Mouse (Mus musculus): ENCODE results near the gene Pop7. TPM values are rescaled to one million over a fixed set of nuclear protein-coding genes. Genes with fewer than 3 reads are reported as not detected.

The Pop7 gene
- total RNA-seq (2014; fragmentation: Nextera tagmentation), result 31.2 and 36.5 TPM in 2 replicates
- 18.3 and 28.9 TPM in 2 replicates for total RNA-seq (2017)

- ATAC-seq (replicated peaks; ENCODE audit: poor library complexity, severe bottlenecking), result peak; percentile 84
These were observed at the start of gene Pop7 for GRCm38 (mm10) chr5:137501709-137502666. Pop7 (minus strand) TSS chr5:137502518.

GRCm38 (mm10) chr5:137551119-137551518, 48.8 kb upstream of the Pop7 start:
- 0 out of 2 replicates have a peak, but pooled peaks have one; percentile 41 for ATAC-seq (replicated peaks; ENCODE audit: poor library complexity, severe bottlenecking)

GRCm38 (mm10) chr5:137549840-137550239, 47.5 kb upstream of the Pop7 start:
- ATAC-seq (replicated peaks; ENCODE audit: poor library complexity, severe bottlenecking), result no peak

- no peak for ATAC-seq (replicated peaks; ENCODE audit: poor library complexity, severe bottlenecking)
These were observed 43.3 kb upstream of the Pop7 start for GRCm38 (mm10) chr5:137545596-137545995.

- ATAC-seq (replicated peaks; ENCODE audit: poor library complexity, severe bottlenecking), result no peak
These were observed 42.6 kb upstream of the Pop7 start for GRCm38 (mm10) chr5:137544926-137545325.

- ATAC-seq (replicated peaks; ENCODE audit: poor library complexity, severe bottlenecking), result peak; percentile 30; the same call in 1 of the 2 replicates
These were observed 39.6 kb upstream of the Pop7 start for GRCm38 (mm10) chr5:137541768-137542540.

GRCm38 (mm10) chr5:137540991-137541390, 38.7 kb upstream of the Pop7 start:
- ATAC-seq (replicated peaks; ENCODE audit: poor library complexity, severe bottlenecking), result no peak

- ATAC-seq (replicated peaks; ENCODE audit: poor library complexity, severe bottlenecking), result no peak
These were observed 37.0 kb upstream of the Pop7 start for GRCm38 (mm10) chr5:137539291-137539801.

- no peak for ATAC-seq (replicated peaks; ENCODE audit: poor library complexity, severe bottlenecking)
These were observed 35.1 kb upstream of the Pop7 start for GRCm38 (mm10) chr5:137537461-137537860.

GRCm38 (mm10) chr5:137535318-137535717, 33.0 kb upstream of the Pop7 start:
- ATAC-seq (replicated peaks; ENCODE audit: poor library complexity, severe bottlenecking), result no peak

- ATAC-seq (replicated peaks; ENCODE audit: poor library complexity, severe bottlenecking), result no peak
These were observed 32.4 kb upstream of the Pop7 start for GRCm38 (mm10) chr5:137534762-137535161.

GRCm38 (mm10) chr5:137533117-137533827, 31.0 kb upstream of the Pop7 start, which contains the start of the genes Epo and Gnb2:
Epo (minus strand) TSS chr5:137533242.
Gnb2 (minus strand) TSS chr5:137533510.
- peak; percentile 73 for ATAC-seq (replicated peaks; ENCODE audit: poor library complexity, severe bottlenecking)

- ATAC-seq (replicated peaks; ENCODE audit: poor library complexity, severe bottlenecking), result peak; percentile 4; the same call in 1 of the 2 replicates
These were observed 30.4 kb upstream of the Pop7 start for GRCm38 (mm10) chr5:137532808-137533116.

GRCm38 (mm10) chr5:137532131-137532807, 30.0 kb upstream of the Pop7 start:
- no peak for ATAC-seq (replicated peaks; ENCODE audit: poor library complexity, severe bottlenecking)

GRCm38 (mm10) chr5:137531414-137532130, 29.3 kb upstream of the Pop7 start:
- ATAC-seq (replicated peaks; ENCODE audit: poor library complexity, severe bottlenecking), result peak; percentile 4; the same call in 1 of the 2 replicates

- ATAC-seq (replicated peaks; ENCODE audit: poor library complexity, severe bottlenecking), result peak; percentile 43
These were observed 28.5 kb upstream of the Pop7 start for GRCm38 (mm10) chr5:137530588-137531413.

GRCm38 (mm10) chr5:137530075-137530474, 27.8 kb upstream of the Pop7 start:
- ATAC-seq (replicated peaks; ENCODE audit: poor library complexity, severe bottlenecking), result no peak

Data from granulocyte monocyte progenitor cell, adult 5-6 weeks (primary cell).